Mouse (Mus musculus): Measurements from ENCODE around the gene Ensa.
A peak's percentile ranks its signal among the peaks of the same experiment; 100 is the strongest.
"Not testable (repeated sequence)": the region's sequence is repeated elsewhere in the genome, so short reads cannot be mapped to it uniquely, and the experiment has no call there.

Gene Ensa

GRCm38 (mm10) chr3:95624628-95625503 is at the start of gene Ensa:
Gene Ensa (plus strand): TSS chr3:95624993.
- DNase-seq (ENCODE audit: low spot score) = peak; percentile 99

GRCm38 (mm10) chr3:95587754-95588603 is 36.8 kb upstream of the Ensa start:
- no peak for DNase-seq (ENCODE audit: low spot score)

- peak; percentile 95 for DNase-seq (ENCODE audit: low spot score)
These were observed 36.1 kb upstream of the Ensa start, which contains the start of gene Golph3l for GRCm38 (mm10) chr3:95588604-95589086. Gene Golph3l (plus strand): TSS chr3:95588934.

- DNase-seq (ENCODE audit: low spot score) = no peak
These were observed 26.1 kb upstream of the Ensa start for GRCm38 (mm10) chr3:95598734-95599133.

GRCm38 (mm10) chr3:95601287-95601686 is 23.5 kb upstream of the Ensa start:
- DNase-seq (ENCODE audit: low spot score) = no peak

GRCm38 (mm10) chr3:95606096-95606495 is 18.7 kb upstream of the Ensa start:
- no peak for DNase-seq (ENCODE audit: low spot score)

- no peak for DNase-seq (ENCODE audit: low spot score)
These were observed 15.6 kb upstream of the Ensa start for GRCm38 (mm10) chr3:95609195-95609594.

- DNase-seq (ENCODE audit: low spot score) = no peak
These were observed 10.8 kb upstream of the Ensa start for GRCm38 (mm10) chr3:95613996-95614395.

GRCm38 (mm10) chr3:95618511-95618910 is 6.3 kb upstream of the Ensa start:
- no peak for DNase-seq (ENCODE audit: low spot score)

- no peak for DNase-seq (ENCODE audit: low spot score)
These were observed 3.6 kb upstream of the Ensa start for GRCm38 (mm10) chr3:95621241-95621640.

GRCm38 (mm10) chr3:95622421-95622820 is 2.4 kb upstream of the Ensa start:
- not testable (repeated sequence) for DNase-seq (ENCODE audit: low spot score)

GRCm38 (mm10) chr3:95623551-95623950 is 1.2 kb upstream of the Ensa start:
- no peak for DNase-seq (ENCODE audit: low spot score)

GRCm38 (mm10) chr3:95623991-95624515 is 740 bp upstream of the Ensa start:
- DNase-seq (ENCODE audit: low spot score) = not testable (repeated sequence)

- no peak for DNase-seq (ENCODE audit: low spot score)
These were observed 3.0 kb downstream of the Ensa start for GRCm38 (mm10) chr3:95627763-95628162.

- no peak for DNase-seq (ENCODE audit: low spot score)
These were observed 5.0 kb downstream of the Ensa start for GRCm38 (mm10) chr3:95629755-95630154.

- DNase-seq (ENCODE audit: low spot score) = no peak
These were observed 6.1 kb downstream of the Ensa start for GRCm38 (mm10) chr3:95630856-95631255.

GRCm38 (mm10) chr3:95631304-95631703 is 6.5 kb downstream of the Ensa start:
- DNase-seq (ENCODE audit: low spot score) = no peak

- DNase-seq (ENCODE audit: low spot score) = no peak
These were observed 8.1 kb downstream of the Ensa start for GRCm38 (mm10) chr3:95632648-95633588.

- no peak for DNase-seq (ENCODE audit: low spot score)
These were observed 10.8 kb downstream of the Ensa start for GRCm38 (mm10) chr3:95635636-95636035.

GRCm38 (mm10) chr3:95636072-95636471 is 11.3 kb downstream of the Ensa start:
- DNase-seq (ENCODE audit: low spot score) = no peak

- no peak for DNase-seq (ENCODE audit: low spot score)
These were observed 14.9 kb downstream of the Ensa start for GRCm38 (mm10) chr3:95639694-95640093.

All from yolk sac, embryonic 10.5 days (tissue).